Mouse (Mus musculus): ENCODE results near the gene Trmt11. TPM values are rescaled to one million over a fixed set of nuclear protein-coding genes. Genes with fewer than 3 reads are reported as not detected.

Gene Trmt11
- polyA plus RNA-seq, 1 experiment from 2014 or later = 27.7 TPM

Other genes starting within 250 kb of the Trmt11 start
- 37.9 and 42.6 TPM in 2 replicates for gene Hint3, start 28.9 kb upstream of the Trmt11 start, polyA plus RNA-seq (2015; fragmentation: Nextera tagmentation; extraction: Ambion mirVana)
- gene Ncoa7, start 202.6 kb upstream of the Trmt11 start, polyA plus RNA-seq (2015; fragmentation: Nextera tagmentation; extraction: Ambion mirVana) = 8.1 and 9.4 TPM in 2 replicates
- gene Hey2, start 242.1 kb upstream of the Trmt11 start, polyA plus RNA-seq (2015; fragmentation: Nextera tagmentation; extraction: Ambion mirVana) = 2.9 TPM in 2 replicates